Mouse (Mus musculus) E14TG2a.4 (cell line): Measurements from ENCODE around the gene Rptor.

Experiments used
- H3K27me3 ChIP-seq: 2 replicates; pipeline ENCODE4 v1.6.1; 2014; ENCODE audit warnings: low read length, control low read depth; ENCODE audit not compliant: insufficient read depth
- H3K36me3 ChIP-seq: 2 replicates; pipeline ENCODE4 v1.6.1; 2014; ENCODE audit warnings: low read length, control low read depth; ENCODE audit not compliant: insufficient read depth
- H3K4me1 ChIP-seq: replicated peaks from 2 replicates; pipeline ENCODE4 v1.6.1; 2014; ENCODE audit warnings: low read depth, low read length, control low read depth
- H3K4me3 ChIP-seq: replicated peaks from 2 replicates; pipeline ENCODE4 v1.5.1; 2014; ENCODE audit warnings: mild to moderate bottlenecking, low read length
- H3K9me3 ChIP-seq: 2 replicates; pipeline ENCODE4 v1.6.1; 2014; ENCODE audit warnings: low read length, control low read depth
- CTCF ChIP-seq: conservative IDR thresholded peaks from 2 replicates; pipeline ENCODE4 v1.5.1; 2014; ENCODE audit warnings: low read length
- NANOG ChIP-seq: IDR thresholded peaks from 2 replicates; pipeline ENCODE4 v1.6.1; 2014; ENCODE audit warnings: borderline replicate concordance, low read length, mixed read lengths
- POU5F1 ChIP-seq: IDR thresholded peaks from 2 replicates; pipeline ENCODE4 v1.6.1; 2014; ENCODE audit warnings: low read length, borderline replicate concordance

The Rptor gene

DNA sequence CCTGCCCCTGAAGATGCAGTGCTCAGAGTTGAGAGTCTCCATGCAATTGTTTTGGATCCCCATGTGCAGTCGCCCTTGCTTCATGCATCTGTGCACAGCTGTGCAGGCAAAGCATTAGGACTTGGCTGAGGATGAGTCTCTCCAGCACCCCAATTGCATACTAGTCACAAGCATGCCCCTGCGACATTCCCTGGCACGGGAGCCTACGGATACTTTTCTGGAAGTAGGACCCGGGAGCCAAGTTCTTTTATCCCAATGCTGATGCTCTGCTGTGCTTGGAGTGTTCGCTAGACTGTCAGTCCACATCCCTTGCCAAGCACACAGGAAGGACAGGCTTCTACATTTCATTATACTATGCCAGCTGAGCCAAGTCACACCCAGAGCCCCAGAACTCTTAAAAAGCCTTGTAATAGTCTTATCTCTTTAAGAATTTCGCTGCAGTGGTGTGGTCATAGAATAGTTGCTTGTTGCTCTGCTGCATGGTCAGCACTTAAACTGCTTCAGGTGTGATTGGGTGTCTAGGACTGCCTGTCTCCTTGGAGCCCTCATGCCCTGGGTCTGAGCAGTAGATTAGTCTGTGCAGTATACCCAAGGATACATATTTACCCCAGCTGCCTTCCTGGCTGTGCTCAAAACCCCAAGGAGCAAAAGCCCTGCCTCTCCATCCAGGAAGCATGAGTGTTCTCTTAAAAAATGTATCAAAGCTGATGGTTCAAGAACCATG is 183.1 kb downstream of the Rptor start:
- no peak overlapping the region for H3K4me3 ChIP-seq
- no peaks in the 10 kb centered on the region for H3K27me3 ChIP-seq
- H3K4me1 ChIP-seq: peaks cover 27% of the 10 kb centered on the region
- H3K9me3 ChIP-seq: no peaks in the 10 kb centered on the region
- no peak for TF ChIP-seq POU5F1
- TF ChIP-seq CTCF: no peak
- TF ChIP-seq NANOG: no peak
- peaks cover 78% of the 10 kb centered on the region for H3K36me3 ChIP-seq

DNA sequence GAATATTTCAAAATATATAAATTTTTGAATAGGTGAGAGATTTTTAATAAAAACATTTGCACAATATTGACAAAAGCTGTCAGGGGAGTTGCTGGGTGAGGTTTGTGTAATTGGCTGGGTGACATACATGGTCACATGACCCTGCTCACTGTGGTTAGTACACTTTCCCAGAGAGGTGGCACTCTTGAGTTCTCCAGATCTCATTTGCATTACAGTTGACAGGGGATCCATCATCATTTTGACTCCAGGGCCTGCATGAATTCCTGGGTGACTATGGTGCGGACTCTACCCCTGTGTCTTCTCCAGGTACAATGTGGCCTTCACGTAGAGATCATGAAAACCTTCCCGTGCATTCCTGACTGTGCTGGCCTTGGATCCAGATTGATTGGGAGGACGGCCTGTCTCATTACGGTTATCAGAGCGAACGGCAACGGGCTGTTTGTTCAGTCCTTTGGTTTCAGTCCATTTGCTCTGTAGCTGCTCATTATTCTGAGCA is 183.7 kb downstream of the Rptor start:
- no peaks in the 10 kb centered on the region for H3K27me3 ChIP-seq
- H3K4me3 ChIP-seq: no peak overlapping the region
- no peak for TF ChIP-seq NANOG
- TF ChIP-seq CTCF: no peak
- TF ChIP-seq POU5F1: no peak
- H3K36me3 ChIP-seq: peaks cover 72% of the 10 kb centered on the region
- no peaks in the 10 kb centered on the region for H3K9me3 ChIP-seq
- peaks cover 30% of the 10 kb centered on the region for H3K4me1 ChIP-seq

DNA sequence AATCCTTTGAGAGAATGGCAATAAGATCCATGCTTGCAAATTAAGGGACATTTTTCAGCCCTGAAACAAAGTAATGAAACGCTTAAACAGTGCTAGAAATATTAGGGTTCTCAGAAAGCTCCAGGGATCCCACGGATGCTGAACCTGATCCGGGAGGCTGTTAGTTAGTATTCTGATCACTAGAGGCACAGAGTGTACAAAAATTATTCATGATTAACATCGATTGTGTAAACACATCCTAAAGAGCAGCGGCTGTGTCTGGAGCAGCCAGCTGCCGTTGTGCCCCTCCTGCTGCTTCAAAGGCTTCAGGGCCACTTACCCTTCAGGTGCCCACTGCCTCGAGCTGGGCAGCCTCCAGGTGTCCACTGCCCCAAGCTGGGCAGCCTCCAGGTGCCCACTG is 185.8 kb downstream of the Rptor start:
- Histone ChIP-seq H3K9me3 (no peaks in the 10 kb centered on the region), H3K4me1 (peaks cover 37% of the 10 kb centered on the region), H3K36me3 (peaks cover 70% of the 10 kb centered on the region), H3K4me3 (no peak overlapping the region), H3K27me3 (no peaks in the 10 kb centered on the region)
- TF ChIP-seq CTCF (no peak), NANOG (no peak), POU5F1 (no peak)

DNA sequence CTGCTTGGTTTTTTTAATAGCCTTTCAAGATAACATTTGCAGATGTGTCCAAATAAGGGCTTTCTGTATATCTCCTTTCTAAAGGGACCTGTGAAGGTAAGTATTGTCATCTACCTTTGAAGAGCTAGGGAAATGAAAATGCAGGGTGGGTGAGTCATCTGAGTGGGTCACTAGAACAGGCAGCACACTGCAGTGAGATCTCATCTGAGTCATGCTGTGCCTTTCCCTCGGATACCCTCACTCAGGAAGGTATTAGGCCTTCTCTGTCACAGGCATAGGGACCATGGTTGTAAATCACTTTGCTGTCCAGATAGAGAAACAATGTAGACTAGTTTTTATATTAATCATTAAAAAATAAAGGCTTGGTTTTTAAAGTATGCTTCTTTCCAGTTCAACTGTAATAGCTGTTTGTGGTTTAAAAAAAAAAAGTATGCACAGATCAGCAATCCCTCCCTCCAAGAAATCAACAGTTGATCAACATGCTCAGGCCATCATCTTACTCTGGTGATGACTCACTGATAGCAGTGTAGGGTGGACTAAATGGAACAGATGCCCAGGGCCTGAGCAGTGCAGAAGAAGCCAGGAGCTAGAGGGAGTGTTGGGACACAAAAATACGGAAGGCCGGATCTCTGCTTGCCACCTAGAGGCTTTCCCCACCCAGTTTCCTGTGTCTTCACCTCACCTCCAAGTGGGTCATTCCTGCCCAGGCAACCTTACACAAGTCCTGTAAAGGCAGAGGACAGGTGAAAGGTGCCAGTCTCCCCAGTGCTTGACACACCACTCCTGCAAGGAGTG is 186.4 kb downstream of the Rptor start:
- no peaks in the 10 kb centered on the region for H3K27me3 ChIP-seq
- TF ChIP-seq CTCF (no peak), NANOG (no peak), POU5F1 (no peak)

DNA sequence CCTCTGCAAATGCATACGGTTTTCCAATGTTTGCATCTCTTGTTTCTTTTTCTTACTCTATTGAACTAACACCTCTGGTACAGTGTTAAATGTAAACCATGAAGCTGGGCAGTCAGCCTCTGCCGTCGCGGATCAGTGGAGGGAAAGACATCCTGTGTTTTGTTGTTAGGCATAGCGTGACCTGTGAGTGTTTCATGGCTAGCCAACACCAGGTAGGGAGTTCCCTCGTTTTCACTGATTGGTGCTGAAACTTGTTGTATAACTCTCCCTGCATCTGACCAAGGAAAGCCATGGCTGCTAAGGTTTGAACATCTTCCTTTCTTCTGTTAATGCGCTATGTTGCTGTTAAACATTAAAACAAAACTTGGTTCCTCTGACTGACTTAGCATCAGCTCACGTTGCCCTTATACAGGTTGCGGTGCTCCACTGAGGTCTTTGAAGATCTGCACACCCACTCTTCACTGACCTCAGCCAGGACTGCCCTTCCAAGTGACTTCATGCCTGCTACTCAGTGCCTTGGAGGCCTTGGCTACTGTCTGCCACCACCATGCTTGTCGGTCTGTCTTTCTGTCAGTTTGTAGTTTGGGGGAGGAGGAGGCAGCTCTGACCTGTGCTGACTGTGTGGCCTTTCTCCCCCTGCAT is 189.3 kb downstream of the Rptor start:
- H3K27me3 ChIP-seq: no peaks in the 10 kb centered on the region
- H3K4me1 ChIP-seq: peaks cover 33% of the 10 kb centered on the region
- H3K36me3 ChIP-seq: peaks cover 64% of the 10 kb centered on the region
- TF ChIP-seq POU5F1 (no peak), NANOG (no peak), CTCF (no peak)
- no peak overlapping the region for H3K4me3 ChIP-seq
- no peaks in the 10 kb centered on the region for H3K9me3 ChIP-seq

More for the DNA sequence above, 186.4 kb downstream of the Rptor start:
- Histone ChIP-seq H3K36me3 (peaks cover 68% of the 10 kb centered on the region), H3K4me3 (no peak overlapping the region), H3K9me3 (no peaks in the 10 kb centered on the region), H3K4me1 (peaks cover 43% of the 10 kb centered on the region)

DNA sequence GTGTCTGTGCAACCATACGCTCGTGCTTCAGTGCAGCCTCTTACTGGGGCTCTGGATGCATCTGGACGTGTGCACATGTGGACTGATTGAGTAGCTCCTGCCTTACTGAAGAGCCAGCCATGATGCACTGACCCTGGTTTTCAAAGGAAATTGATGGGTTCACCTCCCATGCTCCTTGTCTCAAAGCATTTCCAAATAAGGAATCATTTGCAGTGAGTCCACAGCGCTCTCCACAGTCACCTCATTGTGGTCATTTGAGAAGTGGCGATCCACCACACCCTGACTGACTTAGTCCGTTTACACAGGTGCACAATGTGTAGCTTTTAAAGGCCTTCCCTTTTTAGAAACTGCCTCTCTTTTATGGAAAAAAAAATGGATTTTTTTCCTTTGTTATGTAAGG is 190.7 kb downstream of the Rptor start:
- H3K36me3 ChIP-seq: peaks cover 63% of the 10 kb centered on the region
- no peaks in the 10 kb centered on the region for H3K27me3 ChIP-seq
- H3K4me3 ChIP-seq: no peak overlapping the region
- no peaks in the 10 kb centered on the region for H3K9me3 ChIP-seq
- peaks cover 33% of the 10 kb centered on the region for H3K4me1 ChIP-seq
- TF ChIP-seq NANOG (no peak), POU5F1 (no peak), CTCF (no peak)

DNA sequence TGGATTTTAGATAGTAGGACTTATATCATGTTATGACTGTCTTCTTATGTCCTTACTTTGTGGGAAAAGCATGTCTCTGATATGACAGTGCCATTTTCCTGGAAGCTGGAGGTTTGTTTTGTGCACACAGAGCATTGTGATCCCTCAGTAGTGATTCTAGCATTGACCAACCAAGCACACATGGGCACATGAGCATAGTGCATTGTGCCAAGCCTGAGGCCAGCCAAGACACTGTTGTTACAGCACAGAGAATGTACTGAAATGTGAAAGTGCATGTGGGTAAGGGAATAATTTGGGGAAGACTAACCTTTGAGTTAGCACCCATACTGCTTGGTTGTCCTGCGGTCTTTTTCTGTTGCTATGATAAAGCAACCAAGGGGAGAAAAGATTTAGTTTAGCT is 191.3 kb downstream of the Rptor start:
- TF ChIP-seq CTCF (no peak), POU5F1 (no peak), NANOG (no peak)
- Histone ChIP-seq H3K36me3 (peaks cover 65% of the 10 kb centered on the region), H3K4me3 (no peak overlapping the region), H3K9me3 (no peaks in the 10 kb centered on the region), H3K27me3 (no peaks in the 10 kb centered on the region), H3K4me1 (peaks cover 33% of the 10 kb centered on the region)

DNA sequence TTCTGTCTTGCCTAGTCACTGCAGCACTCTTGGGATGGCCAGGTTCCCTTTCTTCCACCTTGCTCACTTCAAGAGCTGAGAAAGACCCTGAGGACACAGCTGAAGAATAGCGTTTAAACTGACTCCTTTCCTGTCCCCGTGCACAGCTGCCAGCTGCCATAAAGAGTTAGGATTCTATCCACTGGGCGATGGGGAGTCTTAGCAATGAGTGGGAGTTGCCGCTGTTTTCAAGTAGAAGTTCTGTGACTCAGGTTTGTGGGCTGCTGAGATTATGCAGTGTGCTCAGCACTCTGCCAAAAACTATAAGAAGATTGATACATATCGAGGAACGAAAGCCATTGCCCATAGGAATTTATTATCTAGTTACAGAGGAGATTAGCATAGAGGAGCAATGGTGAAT is 192.0 kb downstream of the Rptor start:
- Histone ChIP-seq H3K27me3 (no peaks in the 10 kb centered on the region), H3K9me3 (no peaks in the 10 kb centered on the region), H3K4me1 (peaks cover 33% of the 10 kb centered on the region), H3K4me3 (no peak overlapping the region), H3K36me3 (peaks cover 67% of the 10 kb centered on the region)
- TF ChIP-seq POU5F1 (no peak), CTCF (no peak), NANOG (no peak)
